Mouse (Mus musculus): ENCODE results near the gene Stac3.

DNA sequence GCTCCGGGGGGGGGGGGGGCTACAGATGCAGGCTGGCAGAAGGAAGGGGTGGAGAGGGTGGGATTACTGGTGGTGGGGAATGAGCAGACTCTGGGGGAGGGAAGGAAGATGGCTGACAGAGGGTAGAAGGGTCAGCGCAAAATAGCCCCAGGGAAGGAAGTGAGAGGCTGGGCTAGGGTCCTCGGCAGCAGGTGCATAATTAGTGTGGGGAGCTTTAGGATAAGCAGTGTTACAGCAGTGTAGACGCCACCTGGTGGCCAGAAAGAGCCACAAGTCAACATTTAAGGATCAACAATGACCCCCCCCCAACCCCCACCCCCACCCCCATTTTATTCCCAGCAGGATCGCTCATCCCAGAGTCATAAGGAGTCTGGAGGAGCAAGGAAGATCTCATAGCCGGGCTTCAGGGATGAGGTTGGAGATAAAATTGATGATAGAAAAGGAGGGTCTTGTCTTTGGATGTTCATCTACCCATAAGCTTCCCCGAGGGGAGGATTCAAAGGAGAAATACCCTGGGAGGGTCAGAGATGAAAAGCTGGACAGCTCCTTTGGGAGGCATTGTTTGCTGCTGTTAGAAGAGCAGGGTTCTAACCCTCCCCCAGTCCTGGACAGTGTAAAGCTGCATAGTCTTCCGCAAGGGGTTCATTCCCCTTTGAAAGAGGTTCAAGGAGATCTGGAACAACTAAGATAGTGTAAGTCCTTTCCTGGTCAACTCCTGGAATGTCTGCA is 35.3 kb downstream of the Stac3 start:
- TF ChIP-seq GATA1 (IDR thresholded peaks at IDR 0.05; ENCODE audit: borderline replicate concordance, low read length) = no peak
- TF ChIP-seq FLI1 (IDR thresholded peaks at IDR 0.05; ENCODE audit: low read length) = no peak
